21 mouse cellular contexts compared by ENCODE assay signal in the genomic region with DNA sequence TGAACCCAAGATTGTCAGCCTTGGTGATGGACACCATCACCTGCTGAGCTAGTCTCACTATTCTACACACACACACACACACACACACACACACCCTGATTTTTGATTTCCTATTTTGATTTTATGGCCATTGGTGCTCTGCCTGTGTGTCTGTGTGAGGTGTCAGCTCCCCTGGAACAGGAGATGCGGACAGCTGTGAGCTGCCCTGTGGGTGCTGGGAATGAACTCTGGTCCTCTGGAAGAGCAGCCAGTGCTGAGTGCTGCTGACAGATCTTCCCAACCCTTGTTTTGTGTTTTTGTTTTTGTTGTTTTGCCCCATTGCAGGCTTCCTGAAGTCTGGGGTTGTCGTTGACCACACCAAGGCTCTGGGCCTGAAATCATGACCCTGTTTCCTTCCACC. TPM values are rescaled to one million over a fixed set of nuclear protein-coding genes. Genes with fewer than 3 reads are reported as not detected.
A peak's percentile ranks its signal among the peaks of the same experiment; 100 is the strongest.
DNase-seq lines count a peak whose midpoint lies in the region; ATAC-seq and TF ChIP-seq lines count a peak whose summit lies in the region.
"Had no signal": no experiment of that assay in that cellular context is flagged by ENCODE, and none has a peak within 500 bp of the region (broad histone marks: within the 10 kb centered on the region; RNA-seq: fewer than 3 reads in every experiment).

No protein-coding gene starts in this region.

- no peak overlapping the region for H3ac ChIP-seq in myocyte (ENCODE audit: control insufficient read depth, insufficient read length)

- H3K9ac ChIP-seq in liver, postnatal 0 days (replicated peaks), result no peak overlapping the region
- no peak overlapping the region for H3K9ac ChIP-seq in liver, embryonic 12.5 days
- H3K9ac ChIP-seq: embryonic facial prominence, embryonic 13.5 days; embryonic facial prominence, embryonic 15.5 days; forebrain, embryonic 12.5 days had no signal

- no peak for ATAC-seq in liver, postnatal 0 days
- ATAC-seq in liver, embryonic 12.5 days, result no peak
- ATAC-seq: forebrain, embryonic 14.5 days; forebrain, embryonic 16.5 days had no signal

- H3K27me3 ChIP-seq in liver, postnatal 0 days (ENCODE audit: insufficient read depth, low read length), result no peaks in the 10 kb centered on the region
- no peaks in the 10 kb centered on the region for H3K27me3 ChIP-seq in liver, embryonic 12.5 days (replicated peaks)
- H3K27me3 ChIP-seq in myocyte (ENCODE audit: control insufficient read depth, insufficient read depth, insufficient read length), result no peaks in the 10 kb centered on the region
- H3K27me3 ChIP-seq: embryonic facial prominence, embryonic 13.5 days; embryonic facial prominence, embryonic 15.5 days; forebrain, embryonic 12.5 days had no signal

- 82% methylated on average over 2 of the region's 2 CpGs for WGBS in liver, postnatal 0 days (ENCODE audit: insufficient replicate concordance)
- 77% methylated on average over 2 of the region's 2 CpGs for WGBS in liver, embryonic 12.5 days (ENCODE audit: insufficient replicate concordance)

- H3K79me2 ChIP-seq in myocyte (ENCODE audit: control insufficient read depth, insufficient read depth), result peaks cover 81% of the 10 kb centered on the region

- no peak for TF ChIP-seq POLR2A in myocyte (IDR thresholded peaks at IDR 0.05; ENCODE audit: insufficient read length, low read depth)

- H3K9me3 ChIP-seq in liver, postnatal 0 days (ENCODE audit: low read length), result no peaks in the 10 kb centered on the region
- H3K9me3 ChIP-seq in liver, embryonic 12.5 days (replicated peaks), result no peaks in the 10 kb centered on the region
- H3K9me3 ChIP-seq: embryonic facial prominence, embryonic 13.5 days; embryonic facial prominence, embryonic 15.5 days; forebrain, embryonic 10.5 days; forebrain, embryonic 12.5 days had no signal

- H3K36me3 ChIP-seq in liver, postnatal 0 days (replicated peaks; ENCODE audit: insufficient read depth, low read length), result peaks cover 20% of the 10 kb centered on the region
- H3K36me3 ChIP-seq in liver, embryonic 12.5 days, result peaks cover 23% of the 10 kb centered on the region
- H3K36me3 ChIP-seq in myocyte (ENCODE audit: control insufficient read depth, insufficient read depth), result peaks cover 12% of the 10 kb centered on the region

- TF ChIP-seq EP300 in liver, postnatal 0 days (IDR thresholded peaks at IDR 0.05; ENCODE audit: low read depth), result no peak

- no peak overlapping the region for H3K4me3 ChIP-seq in liver, postnatal 0 days (ENCODE audit: low read depth, low read length)
- H3K4me3 ChIP-seq in liver, embryonic 12.5 days, result no peak overlapping the region
- no peak overlapping the region for H3K4me3 ChIP-seq in myocyte
- H3K4me3 ChIP-seq: embryonic facial prominence, embryonic 13.5 days; embryonic facial prominence, embryonic 15.5 days; erythroblast, embryonic 14.5 days; forebrain, embryonic 10.5 days; forebrain, embryonic 12.5 days had no signal

- peak overlapping the region; percentile 67 for H3K27ac ChIP-seq in liver, postnatal 0 days (ENCODE audit: low read depth)
- no peak overlapping the region for H3K27ac ChIP-seq in liver, embryonic 12.5 days
- H3K27ac ChIP-seq: embryonic facial prominence, embryonic 13.5 days; embryonic facial prominence, embryonic 15.5 days; forebrain, embryonic 10.5 days; forebrain, embryonic 12.5 days had no signal

- TF ChIP-seq CTCF in liver, postnatal 0 days (IDR thresholded peaks at IDR 0.05; ENCODE audit: low read depth), result no peak

- H3K4me2 ChIP-seq in liver, postnatal 0 days (ENCODE audit: low read depth, low read length), result no peak overlapping the region
- no peak overlapping the region for H3K4me2 ChIP-seq in liver, embryonic 12.5 days
- H3K4me2 ChIP-seq in myocyte (ENCODE audit: low read depth), result no peak overlapping the region
- H3K4me2 ChIP-seq: embryonic facial prominence, embryonic 13.5 days; embryonic facial prominence, embryonic 15.5 days; forebrain, embryonic 12.5 days had no signal

- H3K4me1 ChIP-seq in liver, postnatal 0 days (ENCODE audit: insufficient read depth), result peaks cover 36% of the 10 kb centered on the region
- H3K4me1 ChIP-seq in liver, embryonic 12.5 days, result peaks cover 43% of the 10 kb centered on the region
- H3K4me1 ChIP-seq: forebrain, embryonic 12.5 days had no signal

- peak; percentile 82 for DNase-seq in heart, adult 11 months
- no peak for DNase-seq in heart, adult 8-10 months (ENCODE audit: low spot score)
- DNase-seq in liver, postnatal 0 days, result no peak
- no peak for DNase-seq in ovary, postnatal 14 days (ENCODE audit: low spot score)
- DNase-seq: adrenal gland, postnatal 10 days; adrenal gland, postnatal 25 days; cerebellum, adult 11-12 months; cerebellum, adult 2 months; cerebellum, adult 9-11 months; cerebellum, postnatal 14 days; cerebellum, postnatal 36 days; embryo, embryonic 11 days had no signal

TF ChIP-seq in myocyte, 11 proteins besides CTCF, POLR2A, EP300 and RAD21:
- TF ChIP-seq E2F4 (IDR thresholded peaks at IDR 0.05; ENCODE audit: insufficient read depth) (no peak), USF1 (IDR thresholded peaks at IDR 0.05; ENCODE audit: low read depth) (no peak), MYOD1 (IDR thresholded peaks at IDR 0.05; ENCODE audit: control insufficient read depth in 1 of 3, insufficient read length in 2 of 3, low read depth in 2 of 3) (peak in 1 of 3 experiments; percentile 69), MYOG (IDR thresholded peaks at IDR 0.05; ENCODE audit: control insufficient read depth in 1 of 3, insufficient read depth in 1 of 3, insufficient read length in 2 of 3, low read depth in 2 of 3) (peak in 2 of 3 experiments; percentile 18 to 51), TCF3 (IDR thresholded peaks at IDR 0.05; ENCODE audit: insufficient read length, low read depth) (no peak), TCF12 (IDR thresholded peaks at IDR 0.05; ENCODE audit: insufficient read depth, poor library complexity, severe bottlenecking) (no peak)

RNA-seq across cellular contexts. Expression of a gene that starts 11.0 kb away (rescaled TPM):
- 10 to 100 TPM; 23.8 to 30.2 (median 29.1) TPM for total RNA-seq in heart, adult 8-10 months (2022)
- polyA plus RNA-seq in liver, postnatal 0 days (2015; fragmentation: Nextera tagmentation; extraction: Ambion mirVana), result 50.1 and 55.5 TPM in 2 replicates
- 75.9 and 78.0 TPM in 2 replicates for polyA plus RNA-seq in liver, embryonic 12.5 days (2016; fragmentation: Nextera tagmentation; extraction: Ambion mirVana)
- 83.0 TPM for polyA plus RNA-seq in myocyte (2012; fragmentation: generic; extraction: Trizol)

RNA-seq across cellular contexts. Expression of a gene that starts 28.1 kb away (rescaled TPM):
- 1 to 10 TPM; 6.2 to 7.8 (median 6.9) TPM for total RNA-seq in heart, adult 8-10 months (2022)
- polyA plus RNA-seq in liver, postnatal 0 days (2015; fragmentation: Nextera tagmentation; extraction: Ambion mirVana), result 5.4 and 5.6 TPM in 2 replicates
- 7.1 and 7.3 TPM in 2 replicates for polyA plus RNA-seq in liver, embryonic 12.5 days (2016; fragmentation: Nextera tagmentation; extraction: Ambion mirVana)
- polyA plus RNA-seq in myocyte (2012; fragmentation: generic; extraction: Trizol), result 3.7 TPM

RNA-seq across cellular contexts. Expression of a gene that starts 51.5 kb away (rescaled TPM):
- total RNA-seq in heart, adult 8-10 months (2022), result 10 to 100 TPM; 29.2 to 37.0 (median 30.2) TPM
- 22.8 and 24.9 TPM in 2 replicates for polyA plus RNA-seq in liver, postnatal 0 days (2015; fragmentation: Nextera tagmentation; extraction: Ambion mirVana)
- 41.1 and 45.5 TPM in 2 replicates for polyA plus RNA-seq in liver, embryonic 12.5 days (2016; fragmentation: Nextera tagmentation; extraction: Ambion mirVana)
- polyA plus RNA-seq in myocyte (2012; fragmentation: generic; extraction: Trizol), result 47.7 TPM
